Mouse (Mus musculus) skeletal muscle tissue, adult 2 months (tissue): ENCODE results near the gene Sdc1.

Experiments
- DNase-seq: peaks from one replicate; pipeline ENCODE4 v3.0.0-alpha.2; 2012; ENCODE audit warnings: low read depth, low spot score

Gene Sdc1

DNA sequence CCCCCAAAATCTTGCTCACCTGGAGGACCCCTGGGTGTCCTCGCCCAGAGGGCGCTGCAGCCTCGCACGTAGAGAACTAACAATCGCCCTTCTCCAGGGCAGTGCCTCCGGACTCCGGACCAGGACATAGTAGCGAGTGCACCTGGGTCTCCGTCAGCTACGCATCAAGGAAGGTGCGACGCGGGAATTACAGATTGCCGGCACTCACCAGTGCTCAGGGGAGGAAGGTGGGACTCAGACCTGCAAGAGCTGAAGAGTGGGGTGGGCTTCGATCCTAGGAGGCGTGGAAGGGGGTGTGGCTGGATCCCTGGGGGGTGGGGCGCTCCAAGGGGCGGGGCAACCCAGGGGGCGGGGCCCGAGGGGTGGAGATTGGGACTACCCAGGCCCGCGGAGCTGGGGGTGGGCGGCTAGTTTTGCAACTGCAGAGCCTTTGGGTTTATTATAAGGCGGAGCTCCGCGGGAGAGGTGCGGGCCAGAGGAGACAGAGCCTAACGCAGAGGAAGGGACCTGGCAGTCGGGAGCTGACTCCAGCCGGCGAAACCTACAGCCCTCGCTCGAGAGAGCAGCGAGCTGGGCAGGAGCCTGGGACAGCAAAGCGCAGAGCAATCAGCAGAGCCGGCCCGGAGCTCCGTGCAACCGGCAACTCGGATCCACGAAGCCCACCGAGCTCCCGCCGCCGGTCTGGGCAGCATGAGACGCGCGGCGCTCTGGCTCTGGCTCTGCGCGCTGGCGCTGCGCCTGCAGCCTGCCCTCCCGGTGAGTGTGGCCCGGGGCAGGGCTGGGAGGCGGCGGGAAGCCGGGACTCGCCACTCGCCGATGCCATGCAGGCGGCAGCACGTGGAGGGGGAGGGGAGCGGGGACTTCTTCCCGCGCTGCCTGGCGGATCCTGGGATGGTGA lies at the start of gene Sdc1:
Gene Sdc1, plus strand, starts transcription at position 378 of the 898 bp plus-strand sequence.
- DNase-seq: no peak

DNA sequence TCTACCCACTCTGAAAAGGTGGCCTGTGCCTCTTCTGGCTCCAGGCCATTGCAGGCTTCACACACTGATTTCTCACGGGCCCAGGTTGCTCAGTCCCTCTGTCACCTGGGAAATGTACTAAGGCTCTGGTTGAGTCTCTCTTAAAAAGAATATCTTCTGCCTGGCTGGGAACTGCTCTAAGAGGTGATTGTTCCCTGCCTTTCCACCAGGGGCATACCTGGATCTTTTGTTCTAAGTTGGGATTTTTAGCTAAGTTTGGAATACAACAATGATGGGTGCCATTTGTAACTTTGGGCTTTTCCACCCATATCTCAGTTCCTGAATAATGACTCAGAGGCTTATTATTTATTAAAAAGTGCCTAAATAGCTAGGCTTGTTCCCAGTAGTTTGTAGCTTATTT lies 44.2 kb upstream of the Sdc1 start:
- no peak for DNase-seq

DNA sequence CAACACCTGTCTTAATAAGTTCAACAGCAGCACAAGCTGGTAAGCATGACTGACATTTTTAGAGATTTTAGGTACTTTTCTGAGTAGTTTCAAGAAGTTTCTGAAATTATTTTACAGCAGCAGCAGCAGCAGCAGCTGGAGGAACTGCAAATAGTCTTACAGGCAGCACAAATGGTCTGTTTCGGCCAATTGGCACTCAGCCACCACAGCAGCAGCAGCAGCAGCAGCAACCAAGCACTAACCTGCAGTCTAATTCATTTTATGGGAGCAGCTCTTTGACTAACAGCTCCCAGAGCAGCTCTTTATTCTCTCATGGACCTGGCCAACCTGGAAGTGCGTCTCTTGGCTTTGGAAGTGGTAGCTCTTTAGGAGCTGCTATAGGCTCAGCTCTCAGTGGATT lies 42.4 kb upstream of the Sdc1 start:
- DNase-seq: peak; percentile 2

- no peak for DNase-seq
These were observed 17.5 kb upstream of the Sdc1 start for GRCm38 (mm10) chr12:8753654-8754053.

- peak; percentile 35 for DNase-seq
These were observed 17.0 kb upstream of the Sdc1 start for GRCm38 (mm10) chr12:8754116-8754515.

DNA sequence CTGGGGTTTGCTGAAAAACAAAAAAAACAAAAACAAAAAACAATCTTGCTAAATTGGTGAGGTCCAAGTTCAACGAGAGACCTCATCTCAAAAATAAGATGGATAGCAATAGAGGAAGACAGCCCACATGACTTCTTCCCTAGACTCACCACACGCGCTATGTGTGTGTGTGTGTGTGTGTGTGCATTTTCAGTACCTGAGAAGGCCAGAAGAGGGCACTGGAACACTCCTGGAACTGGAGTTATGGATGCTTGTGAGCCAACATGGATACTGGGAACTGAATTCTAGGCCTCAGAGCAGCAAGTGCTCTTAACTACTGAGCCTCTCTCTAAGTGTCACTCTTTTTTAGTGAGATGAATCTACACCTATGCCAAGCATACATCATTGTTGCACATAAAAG lies 13.1 kb upstream of the Sdc1 start:
- no peak for DNase-seq

DNA sequence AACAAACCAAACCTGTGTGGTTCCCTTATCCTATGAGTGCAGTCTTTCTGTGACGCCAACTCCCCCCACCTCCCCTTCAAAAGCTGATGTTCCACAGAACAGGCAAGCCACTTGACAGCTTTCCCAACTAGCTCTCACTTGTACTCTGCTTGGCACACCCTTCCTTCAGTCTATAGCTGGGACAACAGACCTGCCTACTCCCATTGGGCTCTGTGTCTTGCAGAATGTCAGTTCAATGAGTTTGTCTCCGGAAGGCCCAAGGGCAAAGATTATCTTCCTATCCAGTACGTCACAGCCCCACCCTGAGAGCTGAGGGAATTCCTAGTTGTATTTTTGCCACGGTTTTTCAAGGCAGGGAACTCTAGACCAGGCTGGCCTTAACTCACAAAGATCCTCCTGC lies 12.0 kb upstream of the Sdc1 start:
- DNase-seq: no peak

DNA sequence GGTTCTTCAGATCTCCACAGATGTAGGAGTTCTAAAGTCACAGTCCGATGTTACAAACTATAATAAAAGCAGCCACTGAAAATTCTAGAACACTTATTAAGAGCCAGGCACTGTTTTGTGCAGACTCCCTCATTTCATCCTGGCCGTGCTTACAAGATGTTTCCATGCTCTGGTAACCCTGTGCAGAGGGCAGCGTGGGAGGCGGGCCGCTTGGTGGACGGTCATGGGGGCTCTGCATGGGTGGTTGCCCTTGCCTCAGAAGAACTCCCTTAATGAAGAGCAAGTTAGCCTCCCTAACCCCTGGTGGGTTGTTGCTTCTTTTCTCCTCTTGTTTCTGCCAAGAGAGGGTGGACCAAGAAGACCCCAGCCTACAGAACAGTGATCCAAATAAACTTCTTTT lies 11.3 kb upstream of the Sdc1 start:
- DNase-seq: no peak

- no peak for DNase-seq
These were observed 10.6 kb upstream of the Sdc1 start for GRCm38 (mm10) chr12:8760561-8760960.

DNA sequence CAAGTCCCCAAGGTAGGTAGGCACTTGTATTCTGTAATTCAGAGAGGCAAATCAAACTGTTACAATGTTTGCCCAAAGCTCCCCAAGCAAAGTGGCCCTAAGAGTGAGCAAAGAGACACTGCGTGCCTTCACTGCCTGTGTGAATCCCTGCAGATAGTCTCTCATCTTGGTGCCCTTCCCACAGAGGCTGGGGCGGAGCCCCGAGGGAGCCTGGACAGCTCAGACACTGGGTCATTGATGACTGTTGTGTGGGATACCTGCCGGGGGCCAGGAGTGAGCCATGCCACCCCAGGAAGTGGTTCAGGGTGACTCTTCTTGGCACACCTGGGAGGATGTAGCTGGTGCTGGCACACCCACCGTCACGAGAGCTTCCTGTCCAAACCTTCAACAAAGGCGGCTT lies 10.1 kb upstream of the Sdc1 start:
- DNase-seq: no peak

DNA sequence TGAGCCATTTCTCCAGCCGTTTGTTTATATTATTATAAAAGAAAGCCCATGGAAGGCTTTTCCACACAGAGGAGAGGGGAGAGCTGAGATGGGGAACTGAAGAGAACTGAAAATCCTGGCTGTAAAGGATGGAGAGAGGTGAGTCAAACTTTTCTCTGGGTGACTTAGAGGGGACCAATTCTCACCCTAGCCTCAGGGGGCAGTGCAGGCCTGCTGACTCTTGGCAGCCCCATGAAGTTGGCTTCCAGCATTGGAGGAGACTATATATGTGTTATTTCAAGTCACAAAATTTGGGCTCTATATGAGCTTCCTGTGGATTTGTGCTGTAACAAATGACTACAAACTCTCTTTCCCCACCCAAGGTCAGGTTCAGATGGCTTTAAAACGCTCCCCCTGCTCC lies 8.5 kb upstream of the Sdc1 start:
- DNase-seq: no peak

DNA sequence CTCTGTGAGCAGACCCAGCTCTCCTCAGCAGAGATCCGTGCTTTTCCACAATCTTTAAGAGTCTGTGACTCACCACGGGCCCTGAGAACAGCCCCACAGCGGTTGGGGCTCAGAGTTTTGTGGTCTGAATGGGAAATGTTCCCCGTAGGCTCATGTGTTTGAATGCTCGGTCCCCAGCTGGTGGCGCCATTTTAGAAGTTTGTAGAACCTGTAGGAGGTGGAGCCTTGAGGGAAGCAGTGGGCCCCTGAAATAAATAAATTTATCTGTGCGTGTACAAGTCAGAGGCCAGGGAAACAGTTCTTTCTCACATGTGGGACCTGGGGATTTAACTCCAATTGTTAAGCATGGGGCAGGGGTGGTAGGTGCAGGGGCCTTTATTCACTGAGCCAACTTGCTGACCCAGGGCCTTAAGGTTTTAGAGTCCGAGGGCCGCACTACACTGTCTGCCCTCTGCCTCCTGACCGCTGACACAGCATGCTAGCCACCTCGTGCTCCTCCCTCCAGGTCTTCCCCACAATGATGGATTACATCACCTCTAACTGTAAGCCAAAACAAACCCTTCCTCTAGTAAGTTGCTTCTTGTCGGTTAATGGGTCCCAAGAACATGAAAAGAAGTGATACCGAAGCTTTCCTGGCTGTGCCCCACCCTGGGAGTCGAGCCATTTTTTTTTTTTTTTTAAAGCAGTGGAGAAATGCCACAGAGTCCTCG lies 6.7 kb upstream of the Sdc1 start:
- DNase-seq: no peak

DNA sequence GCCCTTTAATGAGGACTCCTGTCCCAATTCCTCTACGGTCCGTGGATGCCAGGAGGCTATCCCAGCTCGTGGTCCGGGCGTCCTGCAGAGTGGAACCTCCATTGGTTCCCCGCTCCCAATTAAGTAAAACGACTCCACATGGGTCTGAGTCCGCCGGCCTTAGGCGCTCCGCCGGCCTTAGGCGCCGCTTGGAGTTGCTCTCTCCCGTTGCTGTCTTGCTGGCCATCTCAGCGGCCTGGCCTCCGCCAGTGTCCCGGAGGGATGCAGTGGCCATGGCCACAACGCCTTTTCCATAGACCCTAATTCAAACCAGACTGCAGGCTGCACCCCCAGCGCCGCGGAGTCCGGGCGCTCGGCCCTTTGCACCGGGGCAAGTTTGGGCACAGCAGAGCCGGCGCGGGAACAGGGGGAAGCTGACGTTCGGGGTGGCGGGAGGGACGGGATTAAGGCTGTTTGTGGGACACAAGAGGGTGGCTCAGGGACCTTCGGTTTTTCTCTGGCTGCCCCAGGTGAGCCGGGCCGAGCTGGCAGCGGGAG lies 789 bp downstream of the Sdc1 start:
- no peak for DNase-seq

GRCm38 (mm10) chr12:8772451-8773143 lies 1.5 kb downstream of the Sdc1 start:
- DNase-seq: no peak

- no peak for DNase-seq
These were observed 2.2 kb downstream of the Sdc1 start for GRCm38 (mm10) chr12:8773336-8773735.

GRCm38 (mm10) chr12:8774183-8774582 lies 3.1 kb downstream of the Sdc1 start:
- DNase-seq: no peak

- DNase-seq: no peak
These were observed 5.1 kb downstream of the Sdc1 start for GRCm38 (mm10) chr12:8776206-8776605.

DNA sequence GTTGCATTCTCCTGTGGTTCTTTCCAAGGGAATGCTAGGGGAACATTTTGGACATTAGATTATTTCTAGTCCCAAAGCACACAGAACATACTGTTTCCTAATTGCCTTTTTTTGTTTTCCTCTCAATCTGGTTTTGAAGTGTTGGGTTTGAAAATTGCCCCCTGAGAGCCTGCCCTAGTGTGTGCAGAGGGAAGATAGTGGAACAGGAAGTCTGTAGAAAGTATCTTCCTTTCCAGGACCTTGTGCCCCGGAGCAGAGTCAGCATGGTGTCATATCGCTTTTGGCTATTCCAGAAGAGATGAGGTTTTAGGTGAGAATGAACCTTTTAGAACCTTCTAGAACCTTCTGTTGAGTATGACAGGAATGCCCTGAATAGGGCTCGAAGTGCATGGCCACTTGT lies 5.6 kb downstream of the Sdc1 start:
- DNase-seq: no peak

DNA sequence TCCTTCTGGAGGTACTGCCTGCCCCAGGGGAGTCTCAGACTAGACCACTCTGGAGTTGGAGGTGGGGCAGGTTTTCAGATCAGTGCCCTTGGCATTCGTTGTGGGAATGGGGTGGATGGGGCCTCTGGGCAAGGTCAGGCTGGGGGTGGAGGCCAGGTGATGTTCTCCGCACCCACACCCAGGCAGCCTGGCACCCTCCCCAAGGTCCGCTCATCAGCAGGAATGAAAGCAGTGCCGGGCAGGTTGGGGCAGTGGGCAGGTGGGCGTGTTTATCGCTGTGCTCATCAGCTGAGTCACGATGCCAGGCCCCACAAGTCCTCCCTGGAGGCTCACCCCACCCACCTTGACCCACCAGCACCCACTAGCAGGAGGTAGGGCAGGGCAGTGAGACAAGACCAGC lies 7.0 kb downstream of the Sdc1 start:
- no peak for DNase-seq

DNA sequence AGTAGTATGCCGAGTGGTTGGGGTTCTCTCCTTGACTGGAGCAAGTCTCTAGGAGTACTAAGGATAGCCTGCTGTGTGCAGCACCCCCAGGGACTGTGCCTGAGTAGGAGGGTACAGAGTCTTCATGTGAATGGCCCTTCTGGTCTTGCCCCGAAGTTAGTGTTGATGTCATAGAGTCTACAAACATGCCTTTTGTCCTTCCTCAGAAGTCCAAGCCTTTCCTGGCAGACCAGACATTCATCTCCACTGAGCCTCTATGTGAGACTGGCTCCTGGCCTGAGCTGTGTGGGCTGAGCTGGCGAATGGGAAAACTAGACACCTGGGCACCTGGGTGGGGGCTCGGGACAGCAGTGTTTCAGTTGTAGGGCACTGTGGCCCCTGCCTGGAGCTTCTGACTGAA lies 8.7 kb downstream of the Sdc1 start:
- DNase-seq: no peak

- no peak for DNase-seq
These were observed 10.0 kb downstream of the Sdc1 start for GRCm38 (mm10) chr12:8781121-8781520.

- DNase-seq: peak; percentile 66
These were observed 10.7 kb downstream of the Sdc1 start for GRCm38 (mm10) chr12:8781681-8782378.
